Mouse (Mus musculus): ENCODE measurements around the gene Inafm1. TPM values are rescaled to one million over a fixed set of nuclear protein-coding genes. Genes with fewer than 3 reads are reported as not detected.

Gene Inafm1
- polyA plus RNA-seq (2015; fragmentation: Nextera tagmentation; extraction: Ambion mirVana): 22.3 and 27.3 TPM in 2 replicates

DNA sequence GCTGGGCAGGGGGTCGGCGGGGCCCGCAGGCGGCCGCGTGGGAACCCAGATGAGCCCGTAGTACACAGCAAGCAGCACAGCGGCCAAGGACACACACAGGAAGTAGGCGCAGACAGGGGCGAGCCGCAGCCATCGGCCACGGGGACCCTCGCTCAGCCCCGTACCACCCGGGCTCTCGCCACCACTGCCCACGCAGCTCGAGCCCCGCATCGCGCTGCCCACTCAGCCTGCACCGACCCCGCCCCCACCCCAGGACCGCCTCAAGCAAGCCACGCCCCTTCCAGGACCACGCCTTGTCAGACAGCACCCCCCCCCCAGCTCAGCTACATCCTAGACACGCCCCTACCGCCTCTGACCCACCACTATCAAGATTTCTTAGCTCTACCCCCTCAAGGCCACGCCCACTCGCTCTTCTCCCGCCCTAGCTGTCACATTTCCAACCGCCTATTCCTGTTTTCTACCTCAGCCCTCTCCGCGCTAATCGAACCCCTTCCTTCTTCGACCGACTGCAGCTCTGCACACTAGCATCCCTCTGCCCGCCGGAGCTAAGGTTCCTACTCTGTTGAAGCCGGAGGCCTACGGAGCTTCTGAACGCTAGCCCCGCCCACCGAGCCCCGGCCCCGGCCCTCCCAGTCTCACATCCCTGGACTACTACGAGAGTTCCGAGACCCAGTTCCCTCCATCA, at the start of gene Inafm1:
Gene Inafm1, minus strand, starts transcription at position 537 of the 685 bp plus-strand sequence.
- Histone ChIP-seq H3K9me3 (no peaks in the 10 kb centered on the region), H3K36me3 (peaks cover 33% of the 10 kb centered on the region), H3K4me3 (replicated peaks) (peak within 1 kb of the TSS; percentile 81), H3K4me1 (replicated peaks) (peaks cover 29% of the 10 kb centered on the region), H3K4me2 (replicated peaks) (peak within 1 kb of the TSS; percentile 93), H3K9ac (replicated peaks) (peak within 1 kb of the TSS; percentile 90), H3K27me3 (peaks cover 9% of the 10 kb centered on the region; the same call in 1 of the 2 replicates), H3K27ac (peak within 1 kb of the TSS; percentile 96)
- ATAC-seq: peak; percentile 89
- under 1% methylated on average over 41 of the region's 49 CpGs for WGBS

DNA sequence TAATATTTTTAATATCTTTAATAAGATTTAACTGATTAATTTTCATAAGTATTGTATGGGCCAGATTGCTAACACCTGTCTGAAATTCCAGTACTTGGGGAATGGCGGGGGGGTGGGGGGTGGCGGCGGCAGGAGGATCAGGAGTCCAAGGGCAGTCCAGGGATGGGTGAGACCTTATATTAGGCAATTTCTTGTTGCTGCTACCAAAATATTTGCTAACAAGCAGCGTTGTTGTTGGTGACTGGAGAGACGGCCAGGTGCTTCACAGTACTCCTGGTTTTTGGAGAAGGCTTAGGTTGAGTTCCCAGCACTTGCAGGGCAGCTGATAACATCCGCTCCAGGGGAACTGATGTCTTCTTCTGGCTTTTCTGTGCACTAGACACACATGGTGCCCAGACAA, 47.1 kb upstream of the Inafm1 start:
- H3K9ac ChIP-seq (replicated peaks): no peak overlapping the region
- no peaks in the 10 kb centered on the region for H3K4me1 ChIP-seq (replicated peaks)
- no peaks in the 10 kb centered on the region for H3K9me3 ChIP-seq
- no peak overlapping the region for H3K4me2 ChIP-seq (replicated peaks)
- WGBS: 92% methylated on average over 6 of the region's 6 CpGs
- no peak for ATAC-seq
- H3K27me3 ChIP-seq: no peaks in the 10 kb centered on the region
- H3K27ac ChIP-seq: no peak overlapping the region
- peaks cover 21% of the 10 kb centered on the region for H3K36me3 ChIP-seq
- H3K4me3 ChIP-seq (replicated peaks): no peak overlapping the region

DNA sequence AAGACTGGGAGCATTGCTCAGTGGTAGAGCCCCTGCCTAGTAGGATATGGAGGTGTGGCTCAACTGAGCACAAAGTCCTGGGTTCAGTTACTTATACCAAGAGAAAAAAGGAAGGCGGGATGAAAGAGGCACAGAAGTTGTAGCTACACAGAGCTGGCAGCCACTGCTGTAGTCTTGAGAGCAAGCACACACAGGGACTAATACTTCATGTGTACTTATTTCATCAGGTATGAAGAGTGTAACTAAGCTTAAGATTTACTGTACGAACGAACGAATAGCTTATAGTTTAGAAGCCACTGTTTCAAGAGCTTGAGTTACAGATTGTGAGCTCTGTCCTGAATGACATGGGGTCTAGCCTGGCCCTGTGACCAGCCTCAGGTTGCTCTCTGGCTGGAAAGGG, 45.8 kb upstream of the Inafm1 start:
- H3K4me3 ChIP-seq (replicated peaks): no peak overlapping the region
- H3K27ac ChIP-seq: no peak overlapping the region
- H3K9ac ChIP-seq (replicated peaks): no peak overlapping the region
- no peak overlapping the region for H3K4me2 ChIP-seq (replicated peaks)
- 95% methylated on average over 4 of the region's 4 CpGs for WGBS
- peaks cover 4% of the 10 kb centered on the region for H3K4me1 ChIP-seq (replicated peaks)
- peaks cover 17% of the 10 kb centered on the region for H3K36me3 ChIP-seq
- ATAC-seq: no peak
- H3K9me3 ChIP-seq: no peaks in the 10 kb centered on the region
- H3K27me3 ChIP-seq: no peaks in the 10 kb centered on the region

DNA sequence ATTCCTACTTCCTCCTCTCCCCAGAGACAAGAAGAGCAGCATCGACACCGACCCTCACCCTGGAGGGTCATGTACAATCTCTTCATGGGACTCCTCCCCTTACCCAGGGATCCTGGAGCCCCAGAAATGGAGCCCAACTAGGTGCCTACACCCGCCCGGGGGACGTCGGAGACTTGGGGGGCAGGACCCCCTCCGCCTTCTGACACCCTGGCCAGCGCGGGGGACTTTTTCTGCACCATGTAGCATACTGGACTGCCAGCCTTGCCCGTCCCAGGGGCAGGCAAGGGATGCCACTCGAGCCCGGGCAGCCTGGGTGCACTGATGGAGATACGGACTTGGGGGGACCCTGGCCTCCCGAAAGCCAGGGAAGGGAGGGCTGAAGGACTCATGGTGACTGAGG, 43.7 kb upstream of the Inafm1 start:
- H3K9ac ChIP-seq (replicated peaks): no peak overlapping the region
- H3K4me2 ChIP-seq (replicated peaks): no peak overlapping the region
- 84% methylated on average over 14 of the region's 14 CpGs for WGBS

DNA sequence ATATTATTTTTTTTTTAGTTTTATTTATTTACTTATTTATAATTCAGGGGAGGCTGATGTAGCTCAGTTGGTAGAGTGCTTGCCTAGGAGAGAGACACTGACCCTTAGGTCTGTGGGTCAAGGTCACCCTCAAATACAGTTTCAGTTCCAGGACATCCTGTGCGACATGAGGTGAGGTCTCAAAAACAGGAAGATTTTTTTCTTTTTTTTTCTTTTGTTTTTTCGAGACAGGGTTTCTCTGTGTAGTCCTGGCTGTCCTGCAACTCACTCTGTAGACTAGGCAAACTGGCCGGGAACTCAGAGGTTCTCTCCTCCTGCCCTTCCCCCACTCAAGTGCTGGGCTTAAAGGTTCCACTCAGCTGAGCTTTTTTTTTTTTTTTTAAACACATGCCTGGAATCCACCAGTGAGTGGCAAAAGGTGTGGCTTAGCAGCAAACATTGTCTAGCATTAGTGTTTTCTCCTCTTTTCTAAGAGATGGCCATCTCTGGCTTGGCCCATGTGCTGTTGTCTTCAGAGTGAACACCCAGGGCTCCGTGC, 41.9 kb upstream of the Inafm1 start:
- WGBS: 80% methylated on average over 4 of the region's 4 CpGs
- H3K36me3 ChIP-seq: peaks cover 17% of the 10 kb centered on the region
- H3K4me1 ChIP-seq (replicated peaks): peaks cover 41% of the 10 kb centered on the region
- H3K4me2 ChIP-seq (replicated peaks): no peak overlapping the region
- no peak overlapping the region for H3K9ac ChIP-seq (replicated peaks)
- no peak overlapping the region for H3K27ac ChIP-seq
- no peaks in the 10 kb centered on the region for H3K9me3 ChIP-seq
- H3K27me3 ChIP-seq: peaks cover 6% of the 10 kb centered on the region; the same call in 1 of the 2 replicates
- no peak for ATAC-seq
- H3K4me3 ChIP-seq (replicated peaks): no peak overlapping the region

More for the DNA sequence above, 43.7 kb upstream of the Inafm1 start:
- no peak overlapping the region for H3K27ac ChIP-seq
- peaks cover 23% of the 10 kb centered on the region for H3K4me1 ChIP-seq (replicated peaks)
- H3K4me3 ChIP-seq (replicated peaks): no peak overlapping the region
- H3K36me3 ChIP-seq: peaks cover 17% of the 10 kb centered on the region
- no peaks in the 10 kb centered on the region for H3K27me3 ChIP-seq
- ATAC-seq: no peak
- H3K9me3 ChIP-seq: no peaks in the 10 kb centered on the region

DNA sequence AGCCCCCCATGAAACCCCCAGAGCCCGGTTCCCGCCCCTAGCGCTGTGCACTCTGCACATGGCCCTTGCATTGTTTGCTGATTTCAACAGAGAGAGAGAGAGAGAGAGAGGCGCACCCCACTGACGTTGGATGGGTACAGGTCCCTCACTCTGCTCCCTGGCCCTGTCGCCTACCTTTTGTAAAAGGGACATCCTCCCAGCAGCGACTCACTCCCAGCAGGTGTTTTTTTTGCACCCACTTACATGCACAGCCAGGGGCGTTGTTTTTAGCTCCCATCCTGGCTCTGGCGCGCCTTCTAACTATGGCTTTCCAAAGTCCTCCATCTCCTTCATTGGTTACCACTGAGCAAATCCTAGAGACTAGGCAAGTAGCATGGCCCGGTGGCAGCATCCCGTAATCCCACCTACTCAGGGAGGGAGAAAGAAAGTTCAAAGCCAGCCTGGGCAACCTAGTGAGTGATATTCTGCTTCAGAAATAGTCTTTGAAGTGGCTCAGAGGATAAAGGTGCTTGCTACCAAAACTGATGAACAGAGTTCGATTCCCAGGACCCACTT, 40.9 kb upstream of the Inafm1 start:
- Histone ChIP-seq H3K9ac (replicated peaks) (peak overlapping the region; percentile 90), H3K9me3 (no peaks in the 10 kb centered on the region), H3K4me3 (replicated peaks) (peak overlapping the region; percentile 72), H3K27ac (peak overlapping the region; percentile 94), H3K4me1 (replicated peaks) (peaks cover 51% of the 10 kb centered on the region), H3K27me3 (peaks cover 6% of the 10 kb centered on the region; the same call in 1 of the 2 replicates), H3K36me3 (peaks cover 17% of the 10 kb centered on the region), H3K4me2 (replicated peaks) (peak overlapping the region; percentile 97)
- WGBS: 6% methylated on average over 13 of the region's 13 CpGs
- ATAC-seq: peak; percentile 46; the same call in 1 of the 2 replicates

DNA sequence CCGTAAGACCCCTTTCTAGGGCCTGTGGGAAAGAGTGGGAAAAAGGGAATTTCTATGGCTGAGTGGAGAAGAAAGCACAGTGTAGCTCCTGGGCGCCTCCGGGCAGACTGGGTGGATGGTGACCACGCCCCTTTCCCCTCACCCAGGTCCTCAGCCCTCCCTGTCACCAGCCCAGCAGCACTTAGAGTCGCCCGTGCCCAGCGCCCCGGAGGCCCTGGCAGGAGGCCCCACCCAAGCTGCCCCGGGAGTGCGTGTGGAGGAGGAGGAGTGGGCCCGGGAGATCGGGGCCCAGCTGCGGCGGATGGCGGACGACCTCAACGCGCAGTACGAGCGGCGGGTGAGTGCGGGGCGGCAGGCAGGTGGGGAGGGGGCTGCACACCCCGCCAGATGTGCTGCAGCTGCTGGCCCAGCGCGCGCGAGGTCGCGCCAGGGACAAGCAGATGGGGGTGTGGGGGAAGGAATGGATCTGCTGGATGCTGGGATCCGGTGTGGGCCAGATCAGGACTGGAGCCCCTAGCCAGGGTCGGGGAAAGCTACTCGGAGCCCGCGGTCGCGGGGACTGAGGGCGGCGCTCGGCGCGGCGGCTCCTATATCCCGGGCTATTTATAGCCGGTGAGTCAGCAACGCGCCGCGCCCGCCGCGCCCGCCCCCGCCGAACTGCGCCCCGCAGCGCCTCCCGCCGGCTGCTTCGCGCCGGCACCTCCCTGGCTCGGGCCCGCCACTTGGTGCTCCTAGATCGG, 40.2 kb upstream of the Inafm1 start:
- Histone ChIP-seq H3K9ac (replicated peaks) (peak overlapping the region; percentile 90), H3K27me3 (peaks cover 6% of the 10 kb centered on the region; the same call in 1 of the 2 replicates), H3K27ac (peak overlapping the region; percentile 94), H3K4me1 (replicated peaks) (peaks cover 56% of the 10 kb centered on the region), H3K36me3 (peaks cover 15% of the 10 kb centered on the region), H3K4me3 (replicated peaks) (peak overlapping the region; percentile 72), H3K4me2 (replicated peaks) (peak overlapping the region; percentile 97), H3K9me3 (no peaks in the 10 kb centered on the region)
- peak; percentile 71 for ATAC-seq
- WGBS: 1% methylated on average over 65 of the region's 66 CpGs

DNA sequence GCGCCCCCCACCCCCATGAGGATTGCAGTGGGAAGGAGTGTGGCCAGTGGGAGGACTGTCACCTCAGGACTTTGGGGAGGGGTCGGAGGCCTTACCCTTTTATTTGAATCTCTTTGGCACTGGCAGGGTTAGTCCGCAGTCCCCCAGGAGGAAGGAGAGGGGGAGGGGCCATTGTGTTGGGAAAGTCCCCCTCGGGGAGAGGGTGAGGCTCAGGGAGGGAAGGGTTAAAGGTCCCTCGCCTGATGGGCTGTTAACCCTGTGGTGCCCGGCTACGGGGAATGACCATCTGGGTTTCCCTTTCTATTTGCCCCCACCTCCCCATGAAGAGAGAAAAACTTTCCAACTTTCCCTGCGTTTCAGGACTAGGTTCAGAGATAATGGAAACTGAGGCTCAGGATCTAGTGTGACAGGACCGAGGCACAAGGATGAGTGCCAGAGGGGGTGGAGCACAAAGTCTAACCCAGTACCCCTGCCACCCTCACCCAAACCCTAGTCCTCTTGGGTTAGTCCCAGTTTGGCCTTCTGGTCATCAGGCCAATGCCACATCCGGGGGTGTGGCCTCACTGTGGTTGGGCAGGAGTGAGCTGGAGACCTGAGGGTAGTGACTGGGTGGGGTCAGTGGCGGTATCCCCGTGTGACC, 39.4 kb upstream of the Inafm1 start:
- H3K9me3 ChIP-seq: no peaks in the 10 kb centered on the region
- peaks cover 6% of the 10 kb centered on the region; the same call in 1 of the 2 replicates for H3K27me3 ChIP-seq
- ATAC-seq: no peak
- H3K9ac ChIP-seq (replicated peaks): peak overlapping the region; percentile 94
- WGBS: under 1% methylated on average over 12 of the region's 12 CpGs
- H3K36me3 ChIP-seq: peaks cover 9% of the 10 kb centered on the region
- H3K4me1 ChIP-seq (replicated peaks): peaks cover 56% of the 10 kb centered on the region
- peak overlapping the region; percentile 72 for H3K4me3 ChIP-seq (replicated peaks)
- H3K27ac ChIP-seq: peak overlapping the region; percentile 94
- H3K4me2 ChIP-seq (replicated peaks): peak overlapping the region; percentile 97

DNA sequence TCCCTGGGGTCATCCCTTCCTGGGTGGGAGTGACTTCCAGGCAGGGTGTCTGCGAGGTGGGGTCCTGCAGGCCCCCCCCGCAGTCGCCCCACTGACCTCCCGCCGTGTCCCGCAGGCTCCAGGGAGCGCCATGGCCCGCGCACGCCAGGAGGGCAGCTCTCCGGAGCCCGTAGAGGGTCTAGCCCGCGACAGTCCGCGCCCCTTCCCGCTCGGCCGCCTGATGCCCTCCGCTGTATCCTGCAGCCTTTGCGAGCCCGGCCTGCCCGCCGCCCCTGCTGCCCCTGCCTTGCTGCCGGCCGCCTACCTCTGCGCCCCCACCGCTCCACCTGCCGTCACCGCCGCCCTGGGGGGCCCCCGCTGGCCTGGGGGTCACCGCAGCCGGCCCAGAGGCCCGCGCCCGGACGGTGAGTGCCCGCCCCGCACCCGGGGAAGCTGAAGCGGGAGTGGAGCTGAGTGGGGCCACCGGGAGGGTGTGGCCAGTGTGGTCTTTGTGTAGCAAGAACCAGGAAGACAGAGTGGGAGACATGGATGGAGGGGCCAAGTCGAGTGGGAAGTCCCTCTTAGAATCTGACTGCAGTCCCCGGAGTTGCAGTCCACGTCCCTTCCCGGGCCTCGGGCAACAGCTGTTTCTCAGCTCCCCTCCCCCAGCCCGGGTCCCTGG, 38.7 kb upstream of the Inafm1 start:
- H3K36me3 ChIP-seq: peaks cover 3% of the 10 kb centered on the region
- H3K27me3 ChIP-seq: peaks cover 6% of the 10 kb centered on the region; the same call in 1 of the 2 replicates
- peak overlapping the region; percentile 97 for H3K4me2 ChIP-seq (replicated peaks)
- under 1% methylated on average over 49 of the region's 49 CpGs for WGBS
- H3K9ac ChIP-seq (replicated peaks): peak overlapping the region; percentile 94
- no peaks in the 10 kb centered on the region for H3K9me3 ChIP-seq
- peak overlapping the region; percentile 94 for H3K27ac ChIP-seq
- no peak for ATAC-seq
- H3K4me1 ChIP-seq (replicated peaks): peaks cover 56% of the 10 kb centered on the region
- peak overlapping the region; percentile 72 for H3K4me3 ChIP-seq (replicated peaks)

DNA sequence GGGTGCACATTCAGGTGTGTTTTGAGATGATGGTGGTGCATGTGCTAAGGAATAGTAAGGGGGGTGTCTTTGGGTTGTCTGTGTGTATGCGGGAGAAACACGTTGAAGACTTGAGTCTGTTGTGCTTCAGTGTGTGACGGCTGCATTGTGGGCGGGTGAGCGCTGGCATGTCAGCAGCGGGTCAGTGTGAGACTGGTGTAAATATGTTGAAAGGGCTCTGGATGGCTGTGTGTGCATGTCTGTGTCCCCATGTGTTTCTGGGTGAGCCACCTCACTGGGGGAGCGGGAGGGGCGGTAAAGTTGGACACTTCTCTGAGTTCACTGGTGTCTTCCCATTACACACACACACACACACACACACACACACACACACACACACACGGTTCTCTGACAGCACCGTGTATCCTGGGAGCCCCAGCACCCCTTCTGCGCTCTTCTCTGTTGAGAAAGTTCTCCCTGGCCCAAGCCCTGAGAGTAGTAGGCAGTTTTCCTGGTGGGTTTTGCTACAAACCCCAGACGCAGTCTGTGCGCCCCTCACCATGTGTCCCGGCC, 38.1 kb upstream of the Inafm1 start:
- WGBS: 1% methylated on average over 14 of the region's 14 CpGs

More for the DNA sequence above, 38.1 kb upstream of the Inafm1 start:
- Histone ChIP-seq H3K9me3 (no peaks in the 10 kb centered on the region), H3K27me3 (peaks cover 6% of the 10 kb centered on the region; the same call in 1 of the 2 replicates), H3K4me1 (replicated peaks) (peaks cover 56% of the 10 kb centered on the region), H3K4me2 (replicated peaks) (peak overlapping the region; percentile 97), H3K4me3 (replicated peaks) (peak overlapping the region; percentile 72), H3K9ac (replicated peaks) (peak overlapping the region; percentile 94), H3K36me3 (no peaks in the 10 kb centered on the region), H3K27ac (peak overlapping the region; percentile 94)
- ATAC-seq: no peak
